Mouse (Mus musculus) neural tube, embryonic 15.5 days (tissue): ENCODE results near the gene Comp. TPM values are rescaled to one million over a fixed set of nuclear protein-coding genes. Genes with fewer than 3 reads are reported as not detected.
A peak's percentile ranks its signal among the peaks of the same experiment; 100 is the strongest.

ENCODE experiments used
- ATAC-seq: fragments of 200-750 bp; cut with Nextera tagmentation; 2 replicates; pipeline ENCODE4 v1.8.0; 2017; ENCODE audit warnings: mild to moderate bottlenecking, moderate TSS enrichment, moderate library complexity; ENCODE audit not compliant: low FRiP score
- H3K27ac ChIP-seq: fragments of 300-500 bp; sonication (generic); replicated peaks from 2 replicates; pipeline ENCODE4 v1.5.1; 2015; ENCODE audit warnings: mild to moderate bottlenecking, inconsistent platforms
- H3K27me3 ChIP-seq: fragments of 300-500 bp; sonication (generic); replicated peaks from 2 replicates; pipeline ENCODE4 v1.6.1; 2015; ENCODE audit warnings: inconsistent platforms
- H3K36me3 ChIP-seq: fragments of 300-500 bp; sonication (generic); 2 replicates; pipeline ENCODE4 v1.6.1; 2015; ENCODE audit warnings: inconsistent platforms
- H3K4me1 ChIP-seq: fragments of 300-500 bp; sonication (generic); 2 replicates; pipeline ENCODE4 v1.6.1; 2015; ENCODE audit warnings: inconsistent platforms
- H3K4me2 ChIP-seq: fragments of 300-500 bp; sonication (generic); 2 replicates; pipeline ENCODE4 v1.6.1; 2015; ENCODE audit warnings: inconsistent platforms, mild to moderate bottlenecking, moderate library complexity
- H3K4me3 ChIP-seq: fragments of 300-500 bp; sonication (generic); replicated peaks from 2 replicates; pipeline ENCODE4 v1.5.1; 2015; ENCODE audit warnings: mild to moderate bottlenecking, inconsistent platforms
- H3K9ac ChIP-seq: fragments of 300-500 bp; sonication (generic); replicated peaks from 2 replicates; pipeline ENCODE4 v1.6.1; 2015; ENCODE audit warnings: mild to moderate bottlenecking, inconsistent platforms
- H3K9me3 ChIP-seq: fragments of 300-500 bp; sonication (generic); replicated peaks from 2 replicates; pipeline ENCODE4 v1.6.1; 2016; ENCODE audit warnings: inconsistent platforms
- WGBS: fragments of 180-500 bp; shearing (Covaris S2); methylation state at CpG from one replicate; pipeline ENCODE4 v1.1.7; 2015; ENCODE audit warnings: mixed read lengths; 5-methylcytosine and 5-hydroxymethylcytosine counted together
- polyA plus RNA-seq: library from polyadenylated mRNA; unstranded; fragments of >200 nt; fragmentation: Nextera tagmentation; extraction: Ambion mirVana; gene quantifications from 2 replicates; pipeline ENCODE4 v1.2.1, GENCODE M21; 2015

The Comp gene
- polyA plus RNA-seq, 1 experiment from 2014 or later: 6.4 TPM

DNA sequence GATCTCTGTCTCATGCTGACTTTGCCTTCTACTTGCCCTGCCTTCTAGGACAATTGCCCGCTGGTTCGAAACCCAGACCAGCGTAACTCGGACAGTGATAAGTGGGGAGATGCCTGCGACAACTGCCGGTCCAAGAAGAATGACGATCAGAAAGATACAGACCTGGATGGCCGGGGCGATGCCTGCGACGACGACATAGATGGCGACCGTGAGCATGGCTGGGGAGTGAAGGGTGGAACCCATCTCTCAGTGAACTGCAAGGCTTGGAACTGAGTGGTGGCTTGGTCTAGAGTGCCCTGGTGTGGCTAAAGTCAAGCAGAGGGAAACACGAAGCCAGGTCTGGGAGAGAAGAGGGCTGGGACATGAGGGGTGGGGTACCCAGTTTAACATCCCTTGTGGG is 3.7 kb downstream of the Comp start:
- no peak for ATAC-seq
- Histone ChIP-seq H3K36me3 (no peaks in the 10 kb centered on the region), H3K4me2 (no peak overlapping the region), H3K27me3 (peaks cover 81% of the 10 kb centered on the region), H3K4me3 (no peak overlapping the region), H3K9ac (no peak overlapping the region), H3K4me1 (peaks cover 35% of the 10 kb centered on the region), H3K27ac (no peak overlapping the region), H3K9me3 (no peaks in the 10 kb centered on the region)
- 15% methylated on average over 15 of the region's 15 CpGs for WGBS

DNA sequence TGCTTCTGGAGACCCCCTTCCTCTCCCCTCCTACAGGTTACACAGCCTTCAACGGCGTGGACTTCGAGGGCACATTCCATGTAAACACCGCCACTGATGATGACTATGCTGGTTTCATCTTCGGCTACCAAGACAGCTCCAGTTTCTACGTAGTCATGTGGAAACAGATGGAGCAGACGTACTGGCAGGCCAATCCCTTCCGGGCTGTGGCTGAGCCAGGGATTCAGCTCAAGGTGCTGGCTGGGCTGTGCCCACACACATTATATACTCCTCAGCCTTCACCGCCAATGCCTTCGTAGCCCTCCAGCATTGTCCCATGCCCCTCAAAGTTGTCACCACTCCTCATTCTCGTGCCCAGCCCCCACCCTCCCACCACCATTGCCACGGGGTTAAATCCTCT is 6.7 kb downstream of the Comp start:
- no peak overlapping the region for H3K4me3 ChIP-seq
- H3K4me1 ChIP-seq: peaks cover 16% of the 10 kb centered on the region
- no peak overlapping the region for H3K27ac ChIP-seq
- H3K9me3 ChIP-seq: no peaks in the 10 kb centered on the region
- H3K27me3 ChIP-seq: peaks cover 56% of the 10 kb centered on the region
- no peak for ATAC-seq
- no peak overlapping the region for H3K9ac ChIP-seq
- 0 out of 2 replicates have a peak, but pooled peaks cover 4% of the 10 kb centered on the region for H3K36me3 ChIP-seq
- no peak overlapping the region for H3K4me2 ChIP-seq
- 83% methylated on average over 12 of the region's 12 CpGs for WGBS

DNA sequence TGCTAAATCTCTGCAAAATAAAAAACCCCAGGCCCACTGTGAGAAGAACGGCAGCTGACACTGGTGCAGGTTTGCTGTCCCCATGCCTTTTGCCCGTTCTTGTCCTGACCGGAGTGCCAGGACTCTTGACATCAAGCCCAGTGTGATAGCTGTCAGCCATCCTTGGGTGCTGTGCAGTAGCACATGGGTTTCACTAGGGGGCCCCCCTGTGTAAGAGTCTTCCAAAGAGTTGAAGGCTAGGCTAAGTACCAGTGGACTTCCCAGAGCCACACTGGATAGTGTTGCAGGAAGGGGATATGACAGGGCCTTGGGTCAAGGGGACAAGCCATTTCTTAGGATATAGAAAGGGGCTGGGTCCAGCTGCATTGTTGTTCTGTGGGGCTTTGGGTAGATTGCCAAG is 9.9 kb downstream of the Comp start:
- no peak overlapping the region for H3K4me2 ChIP-seq
- peaks cover 24% of the 10 kb centered on the region for H3K27me3 ChIP-seq
- ATAC-seq: 0 out of 2 replicates have a peak, but pooled peaks have one; percentile 29
- no peaks in the 10 kb centered on the region for H3K4me1 ChIP-seq
- H3K9me3 ChIP-seq: no peaks in the 10 kb centered on the region
- WGBS: 58% methylated on average over 3 of the region's 3 CpGs
- H3K4me3 ChIP-seq: no peak overlapping the region
- H3K36me3 ChIP-seq: peaks cover 33% of the 10 kb centered on the region
- no peak overlapping the region for H3K9ac ChIP-seq
- H3K27ac ChIP-seq: no peak overlapping the region

DNA sequence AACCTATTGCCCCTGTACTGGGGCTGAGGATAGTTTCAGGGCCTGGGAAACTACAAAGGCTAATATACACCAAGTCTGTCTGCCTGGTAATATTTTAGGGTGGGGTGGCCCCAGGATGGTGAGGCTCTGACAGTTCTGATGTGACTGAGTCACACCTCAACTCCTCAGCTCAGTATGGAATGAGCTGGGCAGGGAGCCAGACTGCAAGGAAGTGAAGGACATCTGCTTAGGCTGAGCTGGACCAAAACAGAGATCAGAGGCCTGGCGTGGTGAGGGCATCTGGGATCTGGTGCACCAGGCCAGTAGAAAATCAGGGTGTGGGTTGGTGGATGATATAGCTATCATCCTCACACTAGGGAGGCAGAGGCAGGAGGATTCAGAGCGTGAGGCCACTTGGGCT is 16.3 kb downstream of the Comp start:
- WGBS: 93% methylated on average over 2 of the region's 2 CpGs
- H3K4me3 ChIP-seq: no peak overlapping the region
- no peaks in the 10 kb centered on the region for H3K4me1 ChIP-seq
- no peaks in the 10 kb centered on the region for H3K9me3 ChIP-seq
- no peaks in the 10 kb centered on the region for H3K27me3 ChIP-seq
- H3K27ac ChIP-seq: no peak overlapping the region
- no peak overlapping the region for H3K9ac ChIP-seq
- H3K4me2 ChIP-seq: no peak overlapping the region
- no peak for ATAC-seq
- peaks cover 70% of the 10 kb centered on the region for H3K36me3 ChIP-seq

DNA sequence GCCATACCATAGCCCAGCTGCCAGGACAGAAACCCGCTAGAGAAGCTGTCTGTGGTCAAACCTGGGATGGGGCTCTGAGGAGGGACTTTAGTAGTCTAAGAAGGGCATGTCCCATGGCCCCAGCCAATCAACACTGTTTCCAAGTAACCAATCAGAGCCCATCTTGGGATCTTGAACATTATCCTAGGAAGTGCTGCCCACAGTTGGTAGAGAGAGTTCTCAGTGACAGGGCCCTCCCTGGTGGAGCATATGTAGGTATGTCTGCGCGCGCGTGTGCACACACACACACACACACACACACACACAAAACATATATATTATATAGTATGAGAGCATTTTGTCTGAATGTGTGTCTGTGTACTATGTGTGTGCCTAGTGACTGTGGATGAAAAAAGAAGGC is 19.7 kb downstream of the Comp start:
- H3K4me1 ChIP-seq: no peaks in the 10 kb centered on the region
- no peak overlapping the region for H3K27ac ChIP-seq
- H3K27me3 ChIP-seq: no peaks in the 10 kb centered on the region
- no peak overlapping the region for H3K4me3 ChIP-seq
- WGBS: 79% methylated on average over 5 of the region's 5 CpGs
- ATAC-seq: no peak
- H3K9ac ChIP-seq: no peak overlapping the region
- H3K4me2 ChIP-seq: no peak overlapping the region
- H3K36me3 ChIP-seq: peaks cover 50% of the 10 kb centered on the region
- no peaks in the 10 kb centered on the region for H3K9me3 ChIP-seq

DNA sequence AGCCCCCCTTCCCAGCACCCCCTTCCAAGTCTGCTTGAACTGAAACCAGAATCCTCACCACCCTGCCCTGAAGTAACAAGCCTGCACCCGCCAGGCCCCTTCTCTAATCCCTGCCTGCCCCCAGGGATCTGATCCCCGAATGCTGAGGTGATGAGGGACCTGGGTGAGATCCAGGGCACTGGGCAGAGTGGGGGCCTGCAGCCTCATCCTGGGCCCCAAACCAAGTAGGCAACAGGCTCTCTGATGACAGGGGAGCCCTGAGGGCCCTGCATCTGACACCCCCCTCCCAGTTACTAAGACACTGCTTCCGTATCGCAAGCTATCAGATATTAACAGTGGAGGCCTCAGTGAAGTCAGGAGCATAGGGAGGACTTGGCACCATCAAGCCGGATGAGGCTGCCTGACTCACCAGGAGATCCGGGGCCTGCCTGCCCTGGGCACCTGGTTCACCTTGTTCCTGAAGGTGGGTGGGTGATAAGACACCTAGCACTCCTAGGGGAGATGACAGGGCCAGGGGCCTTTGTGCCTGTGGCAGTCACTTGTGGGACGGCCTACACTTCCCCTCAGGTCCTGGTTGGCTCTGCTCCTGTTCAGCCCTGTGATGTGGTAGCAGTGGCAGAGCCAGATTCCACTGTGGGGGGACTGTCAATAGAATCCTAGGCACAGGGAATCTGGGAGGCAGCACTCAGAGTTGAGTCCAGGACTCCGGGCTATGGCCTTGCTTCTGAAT is 21.1 kb downstream of the Comp start:
- 93% methylated on average over 8 of the region's 8 CpGs for WGBS

DNA sequence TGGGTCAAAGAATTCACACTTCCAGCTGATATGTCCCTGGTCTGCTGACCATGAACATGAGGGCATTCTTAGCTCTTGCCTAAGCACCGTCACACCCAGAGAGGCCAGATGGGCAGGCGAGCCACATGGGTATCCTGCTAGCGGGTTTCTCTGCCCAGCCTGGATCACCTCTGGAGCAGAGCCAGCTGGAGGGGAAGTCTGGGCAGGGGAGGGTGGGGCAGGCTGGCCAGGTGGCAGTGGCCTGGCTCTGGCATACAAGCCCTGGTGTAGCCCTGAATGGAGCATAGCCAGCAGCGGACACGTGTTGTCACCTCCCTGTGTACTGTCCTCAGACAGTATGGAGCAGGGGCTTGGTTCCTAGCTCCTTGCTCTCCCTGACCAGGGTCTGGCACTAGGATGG is 22.3 kb downstream of the Comp start:
- peaks cover 48% of the 10 kb centered on the region for H3K36me3 ChIP-seq
- no peaks in the 10 kb centered on the region for H3K9me3 ChIP-seq
- no peak overlapping the region for H3K4me3 ChIP-seq
- no peaks in the 10 kb centered on the region for H3K27me3 ChIP-seq
- ATAC-seq: no peak
- no peak overlapping the region for H3K9ac ChIP-seq
- 66% methylated on average over 5 of the region's 5 CpGs for WGBS
- no peaks in the 10 kb centered on the region for H3K4me1 ChIP-seq
- H3K27ac ChIP-seq: no peak overlapping the region
- no peak overlapping the region for H3K4me2 ChIP-seq

More for the DNA sequence above, 21.1 kb downstream of the Comp start:
- H3K4me1 ChIP-seq: no peaks in the 10 kb centered on the region
- ATAC-seq: no peak
- H3K27ac ChIP-seq: no peak overlapping the region
- H3K4me3 ChIP-seq: no peak overlapping the region
- no peaks in the 10 kb centered on the region for H3K27me3 ChIP-seq
- no peak overlapping the region for H3K9ac ChIP-seq
- H3K9me3 ChIP-seq: no peaks in the 10 kb centered on the region
- no peak overlapping the region for H3K4me2 ChIP-seq
- peaks cover 45% of the 10 kb centered on the region for H3K36me3 ChIP-seq

DNA sequence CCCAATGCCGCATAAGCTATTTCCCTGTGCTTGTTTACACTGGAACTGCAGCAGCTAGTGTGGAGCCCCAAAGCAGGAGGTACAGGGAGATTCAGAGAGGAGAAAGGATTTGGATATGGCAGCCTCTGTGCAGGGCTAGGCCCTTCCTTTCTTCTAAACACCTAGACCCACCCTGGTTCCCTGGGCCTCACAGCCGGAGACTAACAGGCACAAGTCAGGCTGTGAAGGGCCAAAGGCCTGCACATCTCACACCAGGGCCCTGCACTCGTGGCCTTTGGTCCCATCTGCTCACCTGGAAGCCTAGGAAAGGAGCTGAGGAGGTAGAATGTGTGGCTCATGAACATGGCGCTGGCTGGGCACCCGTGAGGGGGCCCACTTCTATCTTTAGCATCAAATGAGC is 22.8 kb downstream of the Comp start:
- Histone ChIP-seq H3K36me3 (peaks cover 46% of the 10 kb centered on the region), H3K27me3 (no peaks in the 10 kb centered on the region), H3K4me1 (no peaks in the 10 kb centered on the region), H3K27ac (0 out of 2 replicates have a peak overlapping the region, but pooled peaks have one; percentile 5), H3K9ac (no peak overlapping the region), H3K4me2 (no peak overlapping the region), H3K9me3 (no peaks in the 10 kb centered on the region), H3K4me3 (no peak overlapping the region)
- no peak for ATAC-seq
- 85% methylated on average over 5 of the region's 5 CpGs for WGBS

DNA sequence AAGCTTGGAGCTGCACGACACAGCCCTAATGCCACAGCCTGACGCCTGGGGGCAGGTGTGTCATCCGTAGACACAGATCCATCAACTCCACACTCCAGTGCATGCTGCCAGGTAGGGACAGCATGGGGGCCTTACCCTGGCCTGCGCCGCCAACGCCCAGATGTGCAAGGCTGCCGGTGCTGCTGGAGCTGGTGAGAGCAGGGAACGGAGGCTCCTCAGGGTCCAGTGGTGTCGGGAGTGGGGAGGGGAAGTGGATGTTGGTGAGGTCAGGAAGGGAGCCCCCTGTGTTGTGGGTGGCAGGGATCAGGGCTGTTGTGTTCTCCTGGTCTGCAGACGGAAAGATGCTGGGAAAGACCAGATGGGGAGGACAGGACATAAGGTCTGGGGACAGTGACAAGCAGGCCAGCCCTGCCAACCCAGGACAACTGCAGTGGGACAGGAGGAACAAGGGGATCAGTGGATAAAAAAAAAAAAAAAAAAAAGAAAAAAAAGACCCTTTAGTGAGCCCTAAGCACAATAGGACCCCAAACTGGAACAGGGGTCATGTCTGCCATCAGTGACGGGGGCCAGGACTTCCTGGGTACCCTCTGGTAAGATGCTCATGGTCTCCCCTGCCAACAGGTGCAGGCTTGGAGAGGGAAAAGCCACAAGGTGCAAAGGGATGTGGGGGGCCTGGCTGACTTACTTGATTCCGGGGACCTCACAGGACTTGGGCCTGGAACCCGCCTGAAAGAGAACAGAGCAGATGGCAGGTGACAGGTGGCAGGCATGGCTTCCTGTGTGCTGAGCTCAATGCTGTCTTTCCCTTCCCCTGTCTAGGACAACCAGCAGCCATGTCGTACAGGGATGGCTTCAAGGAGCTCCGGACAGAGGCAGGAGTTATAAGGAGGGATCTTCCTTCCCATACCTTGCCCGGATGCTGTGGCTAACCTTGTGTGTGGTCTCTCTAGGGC is 24.5 kb downstream of the Comp start:
- Histone ChIP-seq H3K36me3 (peaks cover 46% of the 10 kb centered on the region), H3K4me3 (no peak overlapping the region), H3K4me1 (no peaks in the 10 kb centered on the region), H3K27ac (no peak overlapping the region), H3K4me2 (no peak overlapping the region), H3K9ac (no peak overlapping the region), H3K27me3 (no peaks in the 10 kb centered on the region), H3K9me3 (no peaks in the 10 kb centered on the region)
- ATAC-seq: no peak
- 86% methylated on average over 16 of the region's 16 CpGs for WGBS

DNA sequence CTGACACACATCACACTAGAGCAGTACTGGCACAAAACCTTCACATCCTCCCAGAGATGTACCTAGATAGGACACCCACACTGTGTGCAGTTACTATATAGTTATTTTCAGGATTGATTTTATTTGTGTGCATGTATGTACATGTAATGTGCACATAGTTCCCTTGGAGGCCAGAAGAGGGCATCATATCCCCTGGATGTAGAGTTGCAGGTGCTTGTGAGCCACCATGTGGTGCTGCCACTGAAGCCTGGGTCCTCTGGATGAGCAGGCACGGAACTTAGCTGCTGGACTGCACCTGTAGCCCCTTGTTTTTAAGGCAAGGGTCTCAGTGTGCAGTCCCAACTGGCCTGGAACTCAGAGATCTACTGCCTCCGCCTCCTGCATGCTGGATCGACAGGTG is 30.9 kb downstream of the Comp start:
- Histone ChIP-seq H3K27ac (no peak overlapping the region), H3K27me3 (no peaks in the 10 kb centered on the region), H3K4me1 (peaks cover 23% of the 10 kb centered on the region), H3K4me2 (no peak overlapping the region), H3K36me3 (peaks cover 34% of the 10 kb centered on the region), H3K4me3 (no peak overlapping the region), H3K9ac (no peak overlapping the region), H3K9me3 (no peaks in the 10 kb centered on the region)
- 94% methylated on average over 3 of the region's 3 CpGs for WGBS
- ATAC-seq: no peak

DNA sequence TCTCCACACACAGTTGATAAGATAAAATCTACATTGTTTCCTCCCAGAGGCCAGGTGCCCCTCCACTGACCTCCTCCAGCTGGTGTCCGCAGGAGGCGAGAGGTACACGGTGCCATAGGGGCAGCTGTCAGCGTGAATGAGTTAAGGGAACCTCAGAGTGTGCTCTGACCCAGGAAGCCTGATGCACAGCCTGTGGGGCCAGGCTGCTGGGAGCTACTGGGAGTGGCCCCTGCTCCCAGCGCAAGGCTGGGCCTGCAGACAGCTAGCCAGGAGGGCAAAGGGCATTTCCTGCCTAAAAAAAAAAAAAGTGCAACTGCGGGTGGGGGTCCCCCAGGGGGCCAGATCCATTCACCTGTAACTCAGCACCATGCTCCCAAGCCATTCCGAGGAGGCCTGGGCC is 31.8 kb downstream of the Comp start:
- no peak for ATAC-seq
- no peak overlapping the region for H3K4me3 ChIP-seq
- no peak overlapping the region for H3K9ac ChIP-seq
- H3K9me3 ChIP-seq: no peaks in the 10 kb centered on the region
- peaks cover 29% of the 10 kb centered on the region for H3K4me1 ChIP-seq
- no peak overlapping the region for H3K4me2 ChIP-seq
- 62% methylated on average over 7 of the region's 7 CpGs for WGBS
- no peak overlapping the region for H3K27ac ChIP-seq
- no peaks in the 10 kb centered on the region for H3K27me3 ChIP-seq
- H3K36me3 ChIP-seq: peaks cover 29% of the 10 kb centered on the region
